Mouse (Mus musculus) midbrain, embryonic 12.5 days (tissue): ENCODE results near the gene Frmd8. TPM values are rescaled to one million over a fixed set of nuclear protein-coding genes. Genes with fewer than 3 reads are reported as not detected.

Experiments used
- ATAC-seq: fragments of 200-750 bp; cut with Nextera tagmentation; 2 replicates; pipeline ENCODE4 v1.8.0; 2017; ENCODE audit warnings: low read depth, moderate TSS enrichment, moderate library complexity; ENCODE audit not compliant: low FRiP score
- H3K27ac ChIP-seq: fragments of 300-500 bp; sonication (generic); replicated peaks from 2 replicates; pipeline ENCODE4 v1.5.1; 2016; ENCODE audit warnings: mild to moderate bottlenecking
- H3K27me3 ChIP-seq: fragments of 300-500 bp; sonication (generic); 2 replicates; pipeline ENCODE4 v1.6.1; 2016; ENCODE audit warnings: mild to moderate bottlenecking
- H3K36me3 ChIP-seq: fragments of 300-500 bp; sonication (generic); 2 replicates; pipeline ENCODE4 v1.6.1; 2016
- H3K4me1 ChIP-seq: fragments of 300-500 bp; sonication (generic); 2 replicates; pipeline ENCODE4 v1.6.1; 2016
- H3K4me2 ChIP-seq: fragments of 300-500 bp; sonication (generic); replicated peaks from 2 replicates; pipeline ENCODE4 v1.6.1; 2016; ENCODE audit warnings: mild to moderate bottlenecking, moderate library complexity
- H3K4me3 ChIP-seq: fragments of 300-500 bp; sonication (generic); 2 replicates; pipeline ENCODE4 v1.5.1; 2016; ENCODE audit warnings: mild to moderate bottlenecking
- H3K9ac ChIP-seq: fragments of 300-500 bp; sonication (generic); replicated peaks from 2 replicates; pipeline ENCODE4 v1.6.1; 2016; ENCODE audit warnings: mild to moderate bottlenecking, moderate library complexity
- H3K9me3 ChIP-seq: fragments of 300-500 bp; sonication (generic); 2 replicates; pipeline ENCODE4 v1.6.1; 2016; ENCODE audit warnings: mild to moderate bottlenecking
- WGBS: fragments of 180-500 bp; shearing (Covaris S2); methylation state at CpG from one replicate; pipeline ENCODE4 v1.1.7; 2016; 5-methylcytosine and 5-hydroxymethylcytosine counted together
- polyA plus RNA-seq: library from polyadenylated mRNA; unstranded; fragments of >200 nt; fragmentation: Nextera tagmentation; extraction: Ambion mirVana; gene quantifications from 2 replicates; pipeline ENCODE4 v1.2.1, GENCODE M21; 2016

Gene Frmd8
- polyA plus RNA-seq, 1 experiment from 2014 or later = 22.3 TPM

DNA sequence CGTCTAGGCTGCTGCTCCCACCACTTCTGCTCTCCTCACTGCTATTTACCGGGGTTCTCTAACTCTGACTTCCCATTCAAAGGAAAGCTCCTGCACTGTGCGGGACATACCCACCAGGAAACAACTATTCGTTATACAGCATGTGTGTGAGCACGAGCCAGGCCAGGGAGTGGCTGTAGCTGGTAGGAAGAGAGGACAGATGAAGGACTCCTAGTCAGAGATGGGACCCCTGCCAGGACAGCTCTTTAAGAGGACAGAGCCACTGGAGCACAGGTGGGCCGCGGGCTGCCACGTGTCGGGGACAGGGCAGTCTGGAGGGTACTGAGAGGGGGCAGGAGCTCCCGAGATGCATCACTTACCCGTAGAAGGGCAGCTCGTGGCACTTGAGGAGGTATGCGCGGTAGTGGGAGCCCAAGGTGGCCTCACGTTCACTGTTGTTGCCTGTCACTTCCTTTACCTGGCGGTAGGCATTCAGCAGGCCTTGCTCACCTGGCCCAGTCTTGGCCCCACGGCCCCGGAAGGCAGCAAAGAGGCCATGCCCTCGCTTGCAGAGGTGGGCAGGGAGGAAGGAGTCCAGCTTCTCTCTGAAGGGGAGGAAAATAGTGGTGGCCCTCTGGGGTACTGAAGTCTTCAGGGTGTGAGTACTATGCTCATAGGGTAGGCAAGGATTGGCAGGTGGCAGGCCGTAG is 10.2 kb downstream of the Frmd8 start:
- Histone ChIP-seq H3K4me2 (no peak overlapping the region), H3K27me3 (no peaks in the 10 kb centered on the region), H3K4me3 (no peak overlapping the region), H3K9me3 (no peaks in the 10 kb centered on the region), H3K4me1 (no peaks in the 10 kb centered on the region), H3K9ac (no peak overlapping the region), H3K27ac (no peak overlapping the region), H3K36me3 (peaks cover 92% of the 10 kb centered on the region)
- ATAC-seq = no peak
- 92% methylated on average over 20 of the region's 20 CpGs for whole genome bisulfite sequencing

DNA sequence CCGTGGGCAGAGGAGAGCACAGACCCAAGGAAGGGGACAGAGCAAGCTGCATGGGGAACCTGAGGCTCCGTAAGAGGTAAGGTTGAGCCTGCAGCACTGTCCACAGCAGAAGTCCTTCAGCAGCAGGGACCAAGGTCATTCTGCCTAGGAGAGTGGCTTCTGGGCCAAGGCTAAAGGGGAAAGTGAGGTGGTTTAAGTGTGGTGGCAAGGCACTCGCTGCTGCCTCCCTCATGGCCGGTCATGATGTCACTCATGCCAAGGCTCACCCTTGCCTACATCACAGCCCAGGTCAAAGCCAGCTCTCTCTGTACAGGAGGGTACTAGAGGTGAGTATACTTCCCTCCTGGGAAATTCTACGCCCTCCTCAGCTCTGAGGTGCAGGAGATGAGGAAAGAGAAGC is 11.3 kb downstream of the Frmd8 start:
- Histone ChIP-seq H3K4me2 (no peak overlapping the region), H3K36me3 (peaks cover 92% of the 10 kb centered on the region), H3K4me1 (no peaks in the 10 kb centered on the region), H3K4me3 (no peak overlapping the region), H3K27ac (no peak overlapping the region), H3K9ac (no peak overlapping the region), H3K27me3 (no peaks in the 10 kb centered on the region), H3K9me3 (no peaks in the 10 kb centered on the region)
- 98% methylated on average over 5 of the region's 5 CpGs for WGBS
- no peak for ATAC-seq

DNA sequence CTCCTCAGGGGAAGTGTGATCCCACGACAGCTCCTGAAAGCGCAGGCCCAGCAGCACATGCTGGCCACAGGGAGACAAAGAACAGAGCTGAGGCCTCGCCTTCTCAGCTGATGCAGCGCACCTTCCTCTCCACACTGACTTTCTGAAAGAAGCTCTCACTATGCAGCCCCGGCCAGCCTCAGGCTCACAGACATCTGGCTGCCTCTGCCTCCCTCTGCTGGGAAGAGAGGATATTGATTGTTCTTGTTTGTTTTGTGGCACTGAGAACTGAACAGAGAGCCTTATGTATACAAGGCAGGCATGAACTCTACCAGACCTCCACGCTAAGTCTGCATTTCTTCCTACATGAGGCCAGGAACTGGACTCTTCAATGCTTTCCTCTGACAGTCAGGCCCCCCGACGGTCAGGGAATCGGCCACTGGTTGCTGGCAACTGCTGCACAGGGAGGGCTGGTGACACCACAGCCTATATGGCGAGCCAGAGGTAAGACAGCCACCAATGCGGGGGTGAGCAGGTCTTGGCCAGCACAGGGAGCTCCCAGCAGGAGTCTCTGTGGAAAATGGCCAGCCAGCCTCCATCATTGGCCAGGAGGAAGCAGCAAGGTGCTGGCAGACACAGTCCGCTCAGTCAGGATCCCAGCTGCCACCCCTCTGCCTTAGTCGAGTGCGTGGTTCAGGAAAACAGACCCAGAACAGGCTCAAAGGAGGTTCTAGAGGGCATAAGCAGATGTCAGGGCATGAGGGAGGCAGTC is 12.6 kb downstream of the Frmd8 start:
- 94% methylated on average over 14 of the region's 14 CpGs for WGBS
- Histone ChIP-seq H3K36me3 (peaks cover 95% of the 10 kb centered on the region), H3K9me3 (no peaks in the 10 kb centered on the region), H3K27ac (no peak overlapping the region), H3K4me3 (no peak overlapping the region), H3K27me3 (no peaks in the 10 kb centered on the region), H3K4me2 (no peak overlapping the region), H3K9ac (no peak overlapping the region), H3K4me1 (no peaks in the 10 kb centered on the region)
- ATAC-seq = no peak

DNA sequence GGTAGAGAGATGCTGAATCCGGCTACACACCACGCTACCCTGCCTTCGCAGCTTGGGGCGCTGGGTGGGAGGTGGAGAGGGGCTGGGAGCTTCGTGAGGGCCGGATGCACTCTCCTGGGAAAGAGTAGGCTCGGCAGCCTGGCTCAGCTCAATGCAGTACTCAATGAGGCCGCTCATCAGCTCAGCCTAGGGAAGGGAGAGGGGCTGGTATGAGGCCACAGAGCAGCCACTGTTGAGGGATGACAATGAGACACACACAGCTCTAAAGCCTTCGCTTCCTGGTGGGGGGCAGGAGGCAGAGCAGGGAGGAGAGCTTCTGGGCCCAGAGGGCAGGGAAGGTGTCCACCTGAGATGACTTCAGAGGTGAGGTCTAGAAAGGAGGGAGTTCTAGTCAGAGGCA is 18.5 kb downstream of the Frmd8 start:
- Histone ChIP-seq H3K27ac (no peak overlapping the region), H3K9me3 (no peaks in the 10 kb centered on the region), H3K4me3 (no peak overlapping the region), H3K36me3 (peaks cover 75% of the 10 kb centered on the region), H3K9ac (no peak overlapping the region), H3K4me1 (peaks cover 3% of the 10 kb centered on the region), H3K27me3 (no peaks in the 10 kb centered on the region), H3K4me2 (no peak overlapping the region)
- ATAC-seq = no peak
- WGBS = 82% methylated on average over 9 of the region's 9 CpGs

DNA sequence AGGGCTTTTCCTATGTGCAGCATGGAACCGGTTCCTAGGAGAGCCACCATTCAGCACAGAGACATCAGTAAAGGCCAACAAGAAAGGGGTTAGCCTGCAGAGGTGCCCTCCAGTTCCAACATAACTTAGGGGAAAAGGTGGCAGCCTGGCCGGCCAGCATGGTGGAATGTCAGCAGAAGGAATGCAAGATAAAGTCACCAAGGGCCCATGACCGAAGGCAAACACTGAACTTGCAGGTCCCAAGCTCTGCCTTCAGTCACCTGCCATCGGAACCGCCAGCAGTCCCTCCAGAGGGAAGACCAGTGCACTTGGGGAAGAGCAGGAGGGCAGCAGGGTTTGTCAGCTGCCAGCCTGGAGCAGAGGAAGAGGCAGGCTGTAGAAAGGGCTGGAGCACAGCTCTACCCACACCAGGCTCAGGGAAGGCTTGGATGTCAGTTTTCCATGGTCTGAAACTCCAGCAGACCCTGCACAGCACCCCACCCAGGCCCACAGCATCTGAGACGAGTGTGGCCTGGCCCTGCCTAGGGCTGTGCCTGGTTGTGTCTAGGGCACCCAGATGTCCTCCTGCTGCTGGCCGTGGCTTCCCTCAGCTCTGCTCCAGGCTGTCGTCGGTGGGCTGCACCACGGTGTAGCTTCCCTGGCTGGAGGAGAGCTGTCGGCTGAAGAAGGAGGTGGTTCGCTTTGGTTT is 22.9 kb downstream of the Frmd8 start:
- WGBS = 90% methylated on average over 12 of the region's 12 CpGs
- Histone ChIP-seq H3K9me3 (no peaks in the 10 kb centered on the region), H3K4me3 (no peak overlapping the region), H3K4me2 (no peak overlapping the region), H3K27me3 (no peaks in the 10 kb centered on the region), H3K9ac (no peak overlapping the region), H3K27ac (no peak overlapping the region), H3K4me1 (peaks cover 36% of the 10 kb centered on the region), H3K36me3 (peaks cover 34% of the 10 kb centered on the region)
- ATAC-seq = no peak

DNA sequence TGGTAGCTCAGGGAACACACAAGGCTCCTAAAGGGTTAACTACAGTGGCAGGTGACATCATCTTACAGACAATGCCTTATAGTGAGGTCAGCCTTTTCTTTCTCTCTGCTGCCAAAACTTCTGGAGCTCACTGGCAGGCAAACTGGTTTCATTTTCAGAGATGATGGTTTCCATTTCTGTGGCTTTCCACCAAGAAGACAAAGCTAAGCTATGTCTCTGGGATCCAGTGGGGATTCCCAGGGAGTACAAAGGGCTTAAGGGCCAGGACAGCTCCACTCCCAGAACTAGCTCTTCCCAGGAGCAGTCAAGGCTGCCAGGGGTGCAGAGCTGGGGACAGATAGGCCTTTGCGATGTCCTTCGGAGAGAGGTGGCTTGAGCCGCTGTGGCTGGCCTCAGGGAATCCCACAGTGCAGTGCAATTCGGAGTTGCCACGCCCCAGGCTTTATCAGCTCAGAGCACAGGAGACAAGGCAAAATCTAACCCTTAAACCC is 23.5 kb downstream of the Frmd8 start:
- H3K9ac ChIP-seq = no peak overlapping the region
- no peaks in the 10 kb centered on the region for H3K27me3 ChIP-seq
- H3K36me3 ChIP-seq = peaks cover 30% of the 10 kb centered on the region
- H3K4me1 ChIP-seq = peaks cover 43% of the 10 kb centered on the region
- no peak overlapping the region for H3K27ac ChIP-seq
- no peaks in the 10 kb centered on the region for H3K9me3 ChIP-seq
- H3K4me3 ChIP-seq = no peak overlapping the region
- WGBS = 61% methylated on average over 5 of the region's 5 CpGs
- ATAC-seq = no peak
- no peak overlapping the region for H3K4me2 ChIP-seq

DNA sequence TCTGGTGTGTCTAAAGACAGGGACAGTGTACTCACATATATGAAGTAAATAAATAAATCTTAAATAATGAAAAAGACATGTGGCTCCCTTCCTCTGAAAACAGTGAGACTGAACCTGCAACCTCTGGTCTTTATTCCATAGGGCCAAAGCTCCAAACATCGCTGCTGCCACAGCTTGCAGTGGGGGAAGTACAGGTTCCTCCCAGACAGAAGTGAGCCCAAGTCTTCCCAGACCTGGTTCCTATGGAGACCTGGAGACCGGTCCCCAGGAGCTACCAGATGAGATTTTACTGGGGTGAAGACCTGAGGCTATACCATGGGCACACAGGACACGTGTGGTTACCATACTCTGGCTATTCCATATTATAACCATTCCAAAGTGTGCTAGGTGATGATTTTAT is 24.2 kb downstream of the Frmd8 start:
- peaks cover 24% of the 10 kb centered on the region for H3K36me3 ChIP-seq
- ATAC-seq = no peak
- H3K9me3 ChIP-seq = no peaks in the 10 kb centered on the region
- H3K4me1 ChIP-seq = peaks cover 47% of the 10 kb centered on the region
- no peak overlapping the region for H3K4me3 ChIP-seq
- H3K9ac ChIP-seq = no peak overlapping the region
- 89% methylated on average over 3 of the region's 3 CpGs for WGBS
- H3K27me3 ChIP-seq = no peaks in the 10 kb centered on the region
- no peak overlapping the region for H3K4me2 ChIP-seq
- no peak overlapping the region for H3K27ac ChIP-seq

DNA sequence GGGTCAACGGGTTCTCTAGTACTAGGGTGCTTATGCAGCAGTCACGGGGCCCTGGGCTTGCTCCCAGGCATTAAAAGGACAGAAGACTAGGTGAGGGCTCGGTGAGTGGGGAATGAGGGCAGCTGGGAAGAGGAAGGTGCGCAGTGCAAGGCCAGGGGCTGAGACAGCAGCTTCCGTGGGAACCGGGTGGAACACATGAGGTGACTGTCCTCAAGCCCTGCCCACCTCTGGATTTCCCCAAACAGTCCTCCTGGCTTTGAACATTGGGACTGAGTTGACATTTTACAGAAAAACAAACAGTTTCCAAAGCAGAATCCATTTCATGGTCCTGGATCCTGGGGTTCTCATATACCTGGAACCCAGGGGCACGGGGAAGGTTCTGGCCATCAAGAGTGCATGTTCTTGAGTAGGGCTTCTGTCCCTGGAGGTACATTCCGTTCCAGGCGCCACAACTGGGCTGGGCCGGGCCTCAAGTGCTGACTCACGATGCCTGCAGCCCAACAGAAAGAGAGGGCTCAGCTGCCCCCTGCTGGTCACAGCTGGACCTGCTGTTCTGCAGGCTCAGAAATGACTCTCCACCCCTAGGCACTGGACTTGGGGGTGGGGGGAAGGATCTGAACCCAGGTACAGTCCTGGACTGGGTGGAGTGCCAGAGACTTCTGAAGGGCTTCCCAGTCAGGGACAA is 25.1 kb downstream of the Frmd8 start:
- Histone ChIP-seq H3K36me3 (peaks cover 17% of the 10 kb centered on the region), H3K27me3 (0 out of 2 replicates have a peak, but pooled peaks cover under 1% of the 10 kb centered on the region), H3K27ac (no peak overlapping the region; the same call in 1 of the 2 replicates), H3K4me2 (no peak overlapping the region), H3K9me3 (no peaks in the 10 kb centered on the region), H3K9ac (no peak overlapping the region), H3K4me1 (peaks cover 54% of the 10 kb centered on the region), H3K4me3 (no peak overlapping the region)
- WGBS = 30% methylated on average over 11 of the region's 11 CpGs
- peak; percentile 21; the same call in 1 of the 2 replicates for ATAC-seq

DNA sequence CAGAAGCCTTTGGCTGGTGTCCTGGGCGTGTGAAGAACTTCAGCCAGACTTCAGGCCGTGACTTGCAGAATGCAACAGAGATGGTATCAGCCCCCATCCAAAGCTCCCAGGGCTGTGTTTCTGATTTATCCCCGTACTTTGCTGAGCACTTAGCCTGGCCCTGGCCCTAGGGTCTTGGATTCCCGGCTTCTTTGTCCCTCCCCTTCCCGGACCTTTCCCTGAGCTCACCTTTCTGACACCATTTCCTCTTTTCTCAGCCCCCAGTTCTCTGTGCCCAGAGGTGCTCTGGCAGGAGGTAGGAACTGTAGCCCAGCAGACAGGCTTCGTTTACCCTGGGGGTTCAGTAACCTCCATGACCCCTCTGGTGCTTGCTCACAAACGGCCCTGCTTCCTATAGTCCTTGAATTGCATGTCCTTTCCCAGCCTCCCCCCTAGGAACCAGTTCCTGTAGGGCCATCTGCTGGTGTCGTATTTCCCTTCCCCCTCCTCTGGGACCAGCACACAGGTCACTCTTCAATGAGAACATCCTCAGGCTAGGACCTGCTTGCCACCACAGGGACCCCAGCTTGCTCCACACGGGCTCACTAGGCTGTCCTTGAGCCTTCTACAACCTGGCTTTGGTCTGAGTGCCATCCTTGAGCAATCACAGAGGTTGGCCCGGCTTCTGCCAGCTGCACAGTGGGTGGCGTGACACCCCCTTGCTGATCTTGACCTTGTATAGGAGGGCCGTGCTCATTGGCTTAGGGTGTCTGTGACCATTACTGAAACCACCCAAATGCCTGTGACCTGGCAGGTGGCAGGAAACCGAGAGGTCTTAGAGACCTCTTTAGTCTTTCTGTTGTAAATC is 26.0 kb downstream of the Frmd8 start:
- Histone ChIP-seq H3K36me3 (peaks cover 14% of the 10 kb centered on the region), H3K9me3 (no peaks in the 10 kb centered on the region), H3K27ac (peak overlapping the region; percentile 98), H3K4me1 (peaks cover 63% of the 10 kb centered on the region), H3K27me3 (peaks cover 5% of the 10 kb centered on the region; the same call in 1 of the 2 replicates), H3K4me2 (peak overlapping the region; percentile 1; the same call in 1 of the 2 replicates), H3K4me3 (no peak overlapping the region), H3K9ac (peak overlapping the region; percentile 25; the same call in 1 of the 2 replicates)
- 47% methylated on average over 13 of the region's 13 CpGs for WGBS
- no peak for ATAC-seq

DNA sequence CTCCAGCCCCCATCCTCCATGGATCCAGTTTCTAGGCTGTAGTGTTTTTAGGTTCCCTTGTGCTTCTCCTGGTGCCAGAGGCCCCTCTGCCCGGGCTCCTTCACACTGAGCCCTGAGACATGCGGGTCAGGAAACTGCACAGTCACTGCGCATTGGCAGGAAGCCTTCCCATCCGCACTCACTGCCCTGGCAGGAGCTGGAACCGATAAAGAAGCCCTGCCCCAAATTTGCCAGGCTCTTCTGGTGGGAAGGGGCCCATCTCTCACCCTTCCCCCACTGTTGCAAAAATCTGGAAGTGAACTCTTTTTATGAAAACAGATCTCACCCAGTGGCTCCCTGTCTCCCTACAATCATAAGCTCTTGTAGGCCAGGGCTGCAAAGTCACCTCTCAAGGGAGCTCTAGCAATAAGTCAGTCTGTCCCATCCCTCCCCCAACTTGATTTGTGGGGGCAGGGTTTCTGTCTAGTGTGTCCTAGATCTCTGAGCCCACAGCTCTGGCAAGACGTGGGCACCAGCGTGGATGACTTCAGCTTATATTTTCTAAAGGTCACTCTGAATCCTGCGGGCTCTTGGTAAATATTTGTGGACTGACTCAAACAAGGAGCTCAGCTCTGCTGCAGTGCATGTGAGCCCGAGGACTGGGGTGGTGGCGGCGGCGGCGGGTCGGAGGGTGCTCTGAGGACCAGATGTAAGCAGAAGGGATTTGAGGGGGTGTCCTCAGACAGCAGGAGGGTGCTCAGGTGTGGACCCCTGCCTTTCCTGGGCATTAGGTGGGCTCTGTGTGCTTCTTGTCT is 26.8 kb downstream of the Frmd8 start:
- Histone ChIP-seq H3K4me3 (no peak overlapping the region), H3K27me3 (peaks cover 5% of the 10 kb centered on the region; the same call in 1 of the 2 replicates), H3K36me3 (peaks cover 14% of the 10 kb centered on the region), H3K9me3 (no peaks in the 10 kb centered on the region), H3K9ac (peak overlapping the region; percentile 53), H3K27ac (peak overlapping the region; percentile 98), H3K4me2 (peak overlapping the region; percentile 62; the same call in 1 of the 2 replicates), H3K4me1 (peaks cover 70% of the 10 kb centered on the region)
- WGBS = 66% methylated on average over 14 of the region's 14 CpGs
- no peak for ATAC-seq
